Mouse (Mus musculus): ENCODE results near the gene Kif3c.

GRCm38 (mm10) chr12:3329677-3330076 lies 35.3 kb upstream of the Kif3c start:
- TF ChIP-seq CTCF (IDR thresholded peaks at IDR 0.05; ENCODE audit: control insufficient read depth, insufficient read depth, low read length) (no peak), POLR2A (IDR thresholded peaks at IDR 0.05; ENCODE audit: borderline replicate concordance, control insufficient read depth, low read depth, low read length) (no peak)
